Mouse (Mus musculus) midbrain, embryonic 14.5 days (tissue): ENCODE data around the gene Pih1d1. TPM values are rescaled to one million over a fixed set of nuclear protein-coding genes. Genes with fewer than 3 reads are reported as not detected.

Experiments used
- ATAC-seq: fragments of 200-750 bp; cut with Nextera tagmentation; 2 replicates; pipeline ENCODE4 v1.8.0; 2017; ENCODE audit warnings: moderate number of reproducible peaks, moderate library complexity; ENCODE audit not compliant: low FRiP score, low TSS enrichment
- DNase-seq: peaks from one replicate; pipeline ENCODE4 v3.0.0-alpha.2; 2015
- H3K27ac ChIP-seq: fragments of 300-500 bp; sonication (generic); replicated peaks from 2 replicates; pipeline ENCODE4 v1.5.1; 2014; ENCODE audit warnings: mild to moderate bottlenecking, low read depth, low read length, moderate library complexity
- H3K27me3 ChIP-seq: fragments of 300-500 bp; sonication (generic); 2 replicates; pipeline ENCODE4 v1.6.1; 2014; ENCODE audit warnings: low read length, control low read depth, mixed read lengths; ENCODE audit not compliant: control insufficient read depth, insufficient read depth
- H3K36me3 ChIP-seq: fragments of 300-500 bp; sonication (generic); 2 replicates; pipeline ENCODE4 v1.6.1; 2014; ENCODE audit warnings: low read length, control low read depth; ENCODE audit not compliant: control insufficient read depth, insufficient read depth
- H3K4me1 ChIP-seq: fragments of 300-500 bp; sonication (generic); 2 replicates; pipeline ENCODE4 v1.6.1; 2014; ENCODE audit warnings: mild to moderate bottlenecking, antibody characterized with exemption, low read length, control low read depth; ENCODE audit not compliant: control insufficient read depth, insufficient read depth
- H3K4me2 ChIP-seq: fragments of 300-500 bp; sonication (generic); 2 replicates; pipeline ENCODE4 v1.6.1; 2014; ENCODE audit warnings: mild to moderate bottlenecking, low read length, moderate library complexity
- H3K4me3 ChIP-seq: fragments of 300-500 bp; sonication (generic); replicated peaks from 2 replicates; pipeline ENCODE4 v1.5.1; 2014; ENCODE audit warnings: low read depth, low read length
- H3K9ac ChIP-seq: fragments of 300-500 bp; sonication (generic); replicated peaks from 2 replicates; pipeline ENCODE4 v1.6.1; 2014; ENCODE audit warnings: mild to moderate bottlenecking, low read length, moderate library complexity
- H3K9me3 ChIP-seq: fragments of 300-500 bp; sonication (generic); 2 replicates; pipeline ENCODE4 v1.6.1; 2016; ENCODE audit warnings: low read length, control low read depth, mixed read lengths; ENCODE audit not compliant: control insufficient read depth
- WGBS: fragments of 180-500 bp; shearing (Covaris S2); extraction: QIAGEN DNeasy Blood & Tissue Kit; methylation state at CpG from one replicate; pipeline ENCODE4 v1.1.7; 2014; 5-methylcytosine and 5-hydroxymethylcytosine counted together
- polyA plus RNA-seq: library from polyadenylated mRNA; unstranded; fragments of >200 nt; fragmentation: Nextera tagmentation; extraction: Ambion mirVana; gene quantifications from 2 replicates; pipeline ENCODE4 v1.2.1, GENCODE M21; 2014

Pih1d1 gene
- polyA plus RNA-seq, 1 experiment from 2014 or later: 96.2 TPM

DNA sequence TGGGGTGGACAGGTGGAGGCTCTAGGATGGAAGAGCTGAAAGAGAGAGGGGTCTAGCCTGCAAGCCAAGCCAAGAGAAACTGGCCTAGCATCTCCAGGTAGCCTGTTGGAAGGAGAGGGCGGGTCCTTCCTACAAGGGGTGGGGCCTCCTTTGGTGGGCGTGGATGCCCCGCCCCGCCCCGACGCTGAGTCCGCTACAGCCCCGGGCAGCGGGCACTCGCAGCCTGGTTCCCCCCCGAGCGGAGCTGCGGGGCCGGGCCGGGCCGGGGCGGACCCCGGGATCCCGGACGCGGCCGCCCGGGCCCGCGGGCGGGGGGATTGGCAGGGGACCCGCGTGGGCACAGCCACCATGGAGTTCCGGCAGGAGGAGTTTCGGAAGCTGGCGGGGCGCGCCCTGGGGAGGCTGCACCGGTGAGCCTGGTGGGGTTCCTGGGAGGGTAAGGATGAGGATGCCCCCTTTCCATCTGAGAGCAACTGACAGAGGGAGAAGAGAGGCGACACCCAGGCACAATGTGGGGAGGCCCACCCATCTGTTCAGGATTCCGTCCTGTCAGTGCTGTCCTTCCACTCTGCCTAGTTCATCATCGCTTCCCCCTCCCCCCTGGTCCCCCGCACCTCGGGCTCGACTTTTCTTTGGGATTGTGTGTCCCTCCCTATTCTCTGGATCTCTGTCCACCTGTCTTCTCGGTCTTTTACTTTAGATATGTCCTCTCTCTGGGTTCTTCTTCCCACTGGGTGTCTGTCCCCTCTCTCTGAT lies 9.8 kb downstream of the Pih1d1 start, which contains the start of gene Slc17a7:
TSS of gene Slc17a7 (plus strand) at position 215 of the 756 bp plus-strand sequence.
- 0 out of 2 replicates have a peak, but pooled peaks cover 16% of the 10 kb centered on the region for H3K36me3 ChIP-seq
- peak within 1 kb of the TSS; percentile 30 for H3K4me3 ChIP-seq
- H3K9ac ChIP-seq: no peak within 1 kb of the TSS; the same call in 1 of the 2 replicates
- H3K9me3 ChIP-seq: no peaks in the 10 kb centered on the region
- 2% methylated on average over 41 of the region's 41 CpGs for WGBS
- peaks cover 18% of the 10 kb centered on the region for H3K4me1 ChIP-seq
- peak within 1 kb of the TSS; percentile 66 for H3K4me2 ChIP-seq
- H3K27ac ChIP-seq: no peak within 1 kb of the TSS
- ATAC-seq: no peak
- H3K27me3 ChIP-seq: peaks cover 60% of the 10 kb centered on the region
- DNase-seq: peak; percentile 32

DNA sequence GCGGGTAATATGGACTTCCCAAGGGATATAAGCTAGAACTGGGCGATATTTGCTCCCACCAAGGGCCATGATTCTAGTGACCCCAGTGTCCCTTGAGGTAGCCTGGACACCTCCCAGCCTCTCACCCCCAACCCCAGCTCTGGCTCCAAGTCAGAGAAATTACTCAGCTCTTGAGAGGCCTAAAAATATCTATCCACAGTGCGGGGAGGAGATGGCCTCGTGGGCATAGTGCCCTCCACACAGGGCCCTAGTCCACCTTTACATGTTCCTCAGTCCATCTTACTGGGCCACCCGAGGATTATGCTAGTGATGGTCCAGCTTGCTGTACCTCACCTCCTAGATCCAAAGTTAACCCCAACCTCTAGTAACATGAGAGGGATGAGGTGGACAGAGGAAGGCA lies 10.7 kb downstream of the Pih1d1 start:
- Histone ChIP-seq H3K4me1 (peaks cover 18% of the 10 kb centered on the region), H3K4me3 (no peak overlapping the region), H3K36me3 (0 out of 2 replicates have a peak, but pooled peaks cover 9% of the 10 kb centered on the region), H3K27ac (no peak overlapping the region), H3K4me2 (no peak overlapping the region), H3K9me3 (no peaks in the 10 kb centered on the region), H3K27me3 (peaks cover 66% of the 10 kb centered on the region), H3K9ac (no peak overlapping the region)
- ATAC-seq (no peak), DNase-seq (no peak)
- WGBS: 63% methylated on average over 5 of the region's 5 CpGs

GRCm38 (mm10) chr7:45165701-45166100 lies 11.6 kb downstream of the Pih1d1 start:
- DNase-seq: no peak
- no peak overlapping the region for H3K4me2 ChIP-seq
- no peak overlapping the region for H3K27ac ChIP-seq
- ATAC-seq: no peak
- no peak overlapping the region for H3K4me3 ChIP-seq
- WGBS: 48% methylated on average over 11 of the region's 11 CpGs
- H3K4me1 ChIP-seq: peaks cover 18% of the 10 kb centered on the region
- H3K27me3 ChIP-seq: peaks cover 66% of the 10 kb centered on the region
- H3K9me3 ChIP-seq: no peaks in the 10 kb centered on the region
- H3K9ac ChIP-seq: no peak overlapping the region
- 0 out of 2 replicates have a peak, but pooled peaks cover under 1% of the 10 kb centered on the region for H3K36me3 ChIP-seq

- no peak for ATAC-seq
- 25% methylated on average over 9 of the region's 10 CpGs for WGBS
- Histone ChIP-seq H3K9ac (no peak overlapping the region; the same call in 1 of the 2 replicates), H3K4me1 (peaks cover 18% of the 10 kb centered on the region), H3K4me3 (no peak overlapping the region), H3K27me3 (peaks cover 66% of the 10 kb centered on the region), H3K4me2 (no peak overlapping the region), H3K9me3 (no peaks in the 10 kb centered on the region), H3K36me3 (no peaks in the 10 kb centered on the region), H3K27ac (no peak overlapping the region)
- no peak for DNase-seq
Observed at GRCm38 (mm10) chr7:45166950-45167401, 12.9 kb downstream of the Pih1d1 start.

- Histone ChIP-seq H3K4me2 (peak overlapping the region; percentile 21), H3K9ac (peak overlapping the region; percentile 31; the same call in 1 of the 2 replicates), H3K9me3 (no peaks in the 10 kb centered on the region), H3K4me3 (no peak overlapping the region), H3K27ac (no peak overlapping the region), H3K27me3 (peaks cover 66% of the 10 kb centered on the region), H3K36me3 (no peaks in the 10 kb centered on the region), H3K4me1 (peaks cover 11% of the 10 kb centered on the region)
- under 1% methylated on average over 19 of the region's 19 CpGs for WGBS
- ATAC-seq (no peak), DNase-seq (peak; percentile 46)
Observed at GRCm38 (mm10) chr7:45167761-45168445, 13.8 kb downstream of the Pih1d1 start.

- Histone ChIP-seq H3K9ac (no peak overlapping the region), H3K4me2 (peak overlapping the region; percentile 24; the same call in 1 of the 2 replicates), H3K9me3 (no peaks in the 10 kb centered on the region), H3K4me3 (0 out of 2 replicates have a peak overlapping the region, but pooled peaks have one; percentile 5), H3K4me1 (peaks cover 9% of the 10 kb centered on the region), H3K27me3 (peaks cover 59% of the 10 kb centered on the region), H3K27ac (no peak overlapping the region), H3K36me3 (no peaks in the 10 kb centered on the region)
- ATAC-seq: no peak
- 3% methylated on average over 24 of the region's 24 CpGs for WGBS
- no peak for DNase-seq
Observed at GRCm38 (mm10) chr7:45168656-45169055, 14.6 kb downstream of the Pih1d1 start.

- WGBS: 94% methylated on average over 3 of the region's 3 CpGs
Observed at GRCm38 (mm10) chr7:45169495-45169894, 15.4 kb downstream of the Pih1d1 start.

GRCm38 (mm10) chr7:45172974-45173373 lies 18.9 kb downstream of the Pih1d1 start:
- no peak overlapping the region for H3K27ac ChIP-seq
- ATAC-seq (no peak), DNase-seq (no peak)
- H3K9me3 ChIP-seq: no peaks in the 10 kb centered on the region
- H3K9ac ChIP-seq: no peak overlapping the region
- no peaks in the 10 kb centered on the region for H3K36me3 ChIP-seq
- no peak overlapping the region for H3K4me2 ChIP-seq
- peaks cover 6% of the 10 kb centered on the region; the same call in 1 of the 2 replicates for H3K4me1 ChIP-seq
- peaks cover 58% of the 10 kb centered on the region for H3K27me3 ChIP-seq
- H3K4me3 ChIP-seq: no peak overlapping the region
- 65% methylated on average over 7 of the region's 7 CpGs for WGBS

More at GRCm38 (mm10) chr7:45169495-45169894, 15.4 kb downstream of the Pih1d1 start:
- no peak overlapping the region for H3K27ac ChIP-seq
- H3K4me1 ChIP-seq: peaks cover 6% of the 10 kb centered on the region; the same call in 1 of the 2 replicates
- ATAC-seq: no peak
- no peaks in the 10 kb centered on the region for H3K9me3 ChIP-seq
- no peaks in the 10 kb centered on the region for H3K36me3 ChIP-seq
- DNase-seq: no peak
- no peak overlapping the region for H3K9ac ChIP-seq
- no peak overlapping the region for H3K4me3 ChIP-seq
- no peak overlapping the region for H3K4me2 ChIP-seq
- peaks cover 58% of the 10 kb centered on the region for H3K27me3 ChIP-seq
